Mouse (Mus musculus) liver, embryonic 14.5 days (tissue): ENCODE measurements around the gene Fus.

Experiments used
- CTCF ChIP-seq: IDR thresholded peaks from 2 replicates; pipeline ENCODE4 v1.5.1; 2016; ENCODE audit warnings: antibody characterized with exemption, low read depth, control low read depth
- EP300 ChIP-seq: IDR thresholded peaks from 2 replicates; pipeline ENCODE4 v1.6.1; 2016; ENCODE audit warnings: antibody characterized with exemption, low read depth

DNA sequence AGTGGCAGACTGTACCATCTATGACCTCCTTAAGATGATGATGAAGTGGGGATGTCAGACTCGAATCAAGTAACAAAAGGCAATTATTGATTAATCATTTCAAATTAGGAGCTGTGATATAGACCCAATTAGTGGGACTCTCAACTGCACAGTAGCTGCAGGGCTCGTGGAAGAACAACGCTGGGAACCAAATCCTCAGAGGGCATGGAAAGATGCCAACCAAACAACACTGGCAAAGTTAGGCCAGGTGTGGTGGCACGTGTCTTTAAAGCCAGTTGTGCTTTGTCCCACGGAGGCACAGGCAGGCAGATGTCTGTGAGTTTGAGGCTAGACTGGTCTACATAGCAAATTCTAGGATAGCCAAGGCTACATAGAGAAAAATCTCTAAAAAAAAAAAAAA is 36.6 kb upstream of the Fus start:
- TF ChIP-seq EP300 (no peak), CTCF (no peak)
